In genomic region chr13:30814256-30814655, GRCm38 (mm10) we compare ENCODE assay signal across 7 mouse cellular contexts.
"Had no signal": no experiment of that assay in that cellular context is flagged by ENCODE, and none has a peak within 500 bp of the region (broad histone marks: within the 10 kb centered on the region; RNA-seq: fewer than 3 reads in every experiment).

No protein-coding gene starts in this region.

- DNase-seq: kidney, adult 9 months; kidney, postnatal 36 days; left cerebral cortex, postnatal 4 days; lung, adult 18-20 months; lung, postnatal 36 days; midbrain, embryonic 14.5 days; thymus, adult 18-20 months had no signal
